Comparison of ENCODE assay signal across 8 mouse cellular contexts in the genomic region with DNA sequence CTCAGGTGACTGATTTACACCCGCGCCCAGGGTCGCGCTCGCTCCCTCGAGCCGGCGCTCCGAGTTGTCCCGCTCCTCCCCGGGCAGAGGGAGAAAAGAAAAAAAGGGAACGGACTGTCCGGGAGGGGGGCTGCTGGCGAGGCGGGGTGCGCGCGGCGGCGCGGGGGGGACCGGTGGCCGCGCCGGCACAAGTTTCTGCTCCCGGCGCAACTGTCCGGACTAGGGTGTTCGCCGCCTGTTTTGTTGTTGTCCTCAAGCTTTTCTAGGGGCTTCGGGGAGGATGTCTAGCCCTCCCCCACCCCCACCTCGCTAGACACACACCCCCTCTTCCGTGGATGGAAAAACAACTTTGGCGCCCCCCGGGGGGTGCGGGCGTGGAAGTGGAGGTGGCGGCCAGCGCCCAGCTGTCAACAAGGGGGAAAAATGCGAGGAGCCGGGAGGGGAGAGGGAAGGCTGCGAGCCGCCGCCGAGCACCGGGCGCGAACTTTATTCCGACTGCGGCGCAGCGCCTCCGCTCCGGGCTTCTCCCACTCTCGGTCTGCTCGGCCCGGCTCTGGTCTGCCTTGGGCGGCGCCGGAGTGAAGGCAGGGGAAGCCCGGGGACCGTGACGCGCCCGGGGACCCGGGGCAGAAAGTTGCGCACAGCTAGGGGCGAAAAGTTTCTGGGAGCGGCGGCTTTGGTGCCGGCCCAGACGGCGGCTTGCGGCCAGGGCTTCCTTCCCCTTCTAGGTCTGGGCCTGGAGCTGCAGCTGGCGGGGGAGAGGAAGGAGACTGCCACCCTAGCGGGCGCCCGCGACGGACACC. TPM values are rescaled to one million over a fixed set of nuclear protein-coding genes. Genes with fewer than 3 reads are reported as not detected.
DNase-seq lines count a peak whose midpoint lies in the region; ATAC-seq lines count a peak whose summit lies in the region.

Gene Bnc2 (minus strand): TSS at position 105 of the 803 bp plus-strand sequence.

- H3K4me3 ChIP-seq in erythroblast, embryonic 14.5 days (replicated peaks) = peak within 1 kb of the TSS; percentile 24
- H3K4me3 ChIP-seq in hindbrain, embryonic 11.5 days (ENCODE audit: low read depth, low read length) = peak within 1 kb of the TSS; percentile 65
- H3K4me3 ChIP-seq in limb, embryonic 13.5 days = peak within 1 kb of the TSS; percentile 83
- peak within 1 kb of the TSS; percentile 55 for H3K4me3 ChIP-seq in midbrain, embryonic 14.5 days (replicated peaks; ENCODE audit: low read depth, low read length)

- ATAC-seq in erythroblast, adult 5-6 weeks (replicated peaks; ENCODE audit: low FRiP score, poor library complexity, severe bottlenecking) = no peak
- peak; percentile 66 for ATAC-seq in hindbrain, embryonic 11.5 days (ENCODE audit: low FRiP score)
- peak; percentile 57 for ATAC-seq in limb, embryonic 13.5 days (ENCODE audit: low FRiP score, low read depth)
- peak; percentile 47 for ATAC-seq in midbrain, embryonic 14.5 days (ENCODE audit: low FRiP score, low TSS enrichment)

- H3K36me3 ChIP-seq in erythroblast, embryonic 14.5 days (ENCODE audit: control insufficient read depth) = no peaks in the 10 kb centered on the region
- H3K36me3 ChIP-seq in hindbrain, embryonic 11.5 days (ENCODE audit: control insufficient read depth, insufficient read depth, low read length) = no peaks in the 10 kb centered on the region
- no peaks in the 10 kb centered on the region for H3K36me3 ChIP-seq in limb, embryonic 13.5 days
- no peaks in the 10 kb centered on the region for H3K36me3 ChIP-seq in midbrain, embryonic 14.5 days (ENCODE audit: control insufficient read depth, insufficient read depth, low read length)

- under 1% methylated on average over 63 of the region's 80 CpGs for WGBS in hindbrain, embryonic 11.5 days
- WGBS in limb, embryonic 13.5 days = 1% methylated on average over 66 of the region's 80 CpGs
- under 1% methylated on average over 77 of the region's 80 CpGs for WGBS in midbrain, embryonic 14.5 days

- peaks cover 61% of the 10 kb centered on the region for H3K27me3 ChIP-seq in erythroblast, embryonic 14.5 days (ENCODE audit: control insufficient read depth)
- peaks cover 51% of the 10 kb centered on the region for H3K27me3 ChIP-seq in hindbrain, embryonic 11.5 days (ENCODE audit: control insufficient read depth, insufficient read depth, low read length)
- 0 out of 2 replicates have a peak, but pooled peaks cover 5% of the 10 kb centered on the region for H3K27me3 ChIP-seq in limb, embryonic 13.5 days
- peaks cover 73% of the 10 kb centered on the region for H3K27me3 ChIP-seq in midbrain, embryonic 14.5 days (ENCODE audit: control insufficient read depth, insufficient read depth, low read length)

- H3K27ac ChIP-seq in hindbrain, embryonic 11.5 days (ENCODE audit: low read depth, low read length) = peak within 1 kb of the TSS; percentile 33
- peak within 1 kb of the TSS; percentile 95 for H3K27ac ChIP-seq in limb, embryonic 13.5 days
- H3K27ac ChIP-seq in midbrain, embryonic 14.5 days (replicated peaks; ENCODE audit: low read depth, low read length) = peak within 1 kb of the TSS; percentile 71

- peak within 1 kb of the TSS; percentile 57 for H3K9ac ChIP-seq in hindbrain, embryonic 11.5 days (ENCODE audit: low read depth, low read length)
- peak within 1 kb of the TSS; percentile 96 for H3K9ac ChIP-seq in limb, embryonic 13.5 days
- H3K9ac ChIP-seq in midbrain, embryonic 14.5 days (replicated peaks; ENCODE audit: low read length) = peak within 1 kb of the TSS; percentile 61

- no peaks in the 10 kb centered on the region for H3K9me3 ChIP-seq in erythroblast, embryonic 14.5 days (ENCODE audit: control insufficient read depth, low read length)
- H3K9me3 ChIP-seq in hindbrain, embryonic 11.5 days (ENCODE audit: control insufficient read depth, low read length) = no peaks in the 10 kb centered on the region
- H3K9me3 ChIP-seq in limb, embryonic 13.5 days = no peaks in the 10 kb centered on the region
- H3K9me3 ChIP-seq in midbrain, embryonic 14.5 days (ENCODE audit: control insufficient read depth, low read length) = no peaks in the 10 kb centered on the region

- DNase-seq in adrenal gland, postnatal 25 days = peak; percentile 64
- DNase-seq in forelimb bud, embryonic 11.5 days (ENCODE audit: low read depth, low spot score) = peak; percentile 54
- peak; percentile 75 for DNase-seq in hindbrain, embryonic 11.5 days (ENCODE audit: low spot score)
- DNase-seq in midbrain, embryonic 14.5 days = peak; percentile 64
- peak; percentile 24 for DNase-seq in thymus, postnatal 4 days

- H3K4me2 ChIP-seq in hindbrain, embryonic 11.5 days (replicated peaks; ENCODE audit: low read depth, low read length) = peak within 1 kb of the TSS; percentile 98
- peak within 1 kb of the TSS; percentile 85 for H3K4me2 ChIP-seq in limb, embryonic 13.5 days (replicated peaks)
- peak within 1 kb of the TSS; percentile 97 for H3K4me2 ChIP-seq in midbrain, embryonic 14.5 days (ENCODE audit: low read length)

- H3K4me1 ChIP-seq in erythroblast, embryonic 14.5 days (ENCODE audit: control insufficient read depth) = no peaks in the 10 kb centered on the region
- H3K4me1 ChIP-seq in hindbrain, embryonic 11.5 days (replicated peaks; ENCODE audit: control insufficient read depth, insufficient read depth, low read length) = no peaks in the 10 kb centered on the region
- H3K4me1 ChIP-seq in limb, embryonic 13.5 days = peaks cover 38% of the 10 kb centered on the region
- H3K4me1 ChIP-seq in midbrain, embryonic 14.5 days (ENCODE audit: control insufficient read depth, insufficient read depth, low read length) = peaks cover 14% of the 10 kb centered on the region; the same call in 1 of the 2 replicates

RNA-seq across cellular contexts. Expression of gene Bnc2, which starts in this region (rescaled TPM):
- not detected in 2 replicates for polyA plus RNA-seq in erythroblast, embryonic 14.5 days (2012)
- not detected in 2 replicates for total RNA-seq in erythroblast, adult 5-6 weeks (2015; ENCODE audit: low replicate concordance)
- not detected in 2 replicates for total RNA-seq in erythroblast, adult 5-6 weeks (2017; ENCODE audit: low replicate concordance)
- total RNA-seq in adrenal gland, postnatal 25 days (2021) = 7.3 and 10.3 TPM in 2 replicates
- 11.7 and 16.1 TPM in 2 replicates for polyA plus RNA-seq in hindbrain, embryonic 11.5 days (2014; fragmentation: Nextera tagmentation; extraction: Ambion mirVana)
- polyA plus RNA-seq in limb, embryonic 13.5 days (2015; fragmentation: Nextera tagmentation; extraction: Ambion mirVana) = 29.5 and 38.7 TPM in 2 replicates
- polyA plus RNA-seq in midbrain, embryonic 14.5 days (2014; fragmentation: Nextera tagmentation; extraction: Ambion mirVana) = 29.9 and 34.6 TPM in 2 replicates

Comparison
In these comparisons a context has a peak if more than half of its experiments do, and no peak if none do; other contexts are left out.
1. RNA of gene Bnc2 (polyA plus RNA-seq): 29.5 to 38.7 TPM in limb, embryonic 13.5 days, 29.9 to 34.6 TPM in midbrain, embryonic 14.5 days and 11.7 to 16.1 TPM in hindbrain, embryonic 11.5 days; not detected in erythroblast, embryonic 14.5 days; every median in the first group is over 10 times any median in the second.
2. H3K4me3 ChIP-seq: peak in every context shown above with its lines; median percentile 83 in limb, embryonic 13.5 days; 65 in hindbrain, embryonic 11.5 days; 55 in midbrain, embryonic 14.5 days; 24 in erythroblast, embryonic 14.5 days.
3. DNase-seq: peak in every context shown above with its lines; median percentile 75 in hindbrain, embryonic 11.5 days; 64 in adrenal gland, postnatal 25 days; 64 in midbrain, embryonic 14.5 days; 54 in forelimb bud, embryonic 11.5 days; 24 in thymus, postnatal 4 days.
4. H3K27ac ChIP-seq: peak in every context shown above with its lines; median percentile 95 in limb, embryonic 13.5 days; 71 in midbrain, embryonic 14.5 days; 33 in hindbrain, embryonic 11.5 days.
5. Peak in every context shown above with its lines, with median percentiles within 50 percentile points of each other: H3K4me2 ChIP-seq and H3K9ac ChIP-seq.